Mouse (Mus musculus): ENCODE results near the gene Cts7.

Gene Cts7

DNA sequence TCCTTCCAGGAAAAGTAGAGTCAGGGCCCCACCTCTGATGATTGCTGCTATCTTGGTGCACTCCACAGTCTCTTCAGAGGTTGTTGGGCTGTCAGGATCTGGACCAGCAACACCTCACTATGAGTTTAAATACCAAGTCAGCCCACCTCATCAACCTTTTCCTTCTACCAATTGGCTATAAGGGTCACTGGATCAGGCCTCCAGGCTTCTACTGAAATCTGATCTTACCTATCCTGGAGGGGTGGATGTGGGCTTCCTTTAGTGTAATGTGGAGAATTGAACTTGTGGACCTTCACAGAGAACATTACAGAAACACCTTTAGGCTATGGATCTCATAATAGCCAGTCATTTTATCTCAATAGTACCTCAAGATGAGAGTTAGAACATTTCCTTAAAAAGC is at the start of gene Cts7:
Gene Cts7 (minus strand): TSS at position 101 of the 400 bp plus-strand sequence.
- no peak for ATAC-seq (ENCODE audit: low TSS enrichment)
